Mouse (Mus musculus): ENCODE results near the gene Rbmxl1.
"Not testable (repeated sequence)": the region's sequence is repeated elsewhere in the genome, so short reads cannot be mapped to it uniquely, and the experiment has no call there.

The Rbmxl1 gene

DNA sequence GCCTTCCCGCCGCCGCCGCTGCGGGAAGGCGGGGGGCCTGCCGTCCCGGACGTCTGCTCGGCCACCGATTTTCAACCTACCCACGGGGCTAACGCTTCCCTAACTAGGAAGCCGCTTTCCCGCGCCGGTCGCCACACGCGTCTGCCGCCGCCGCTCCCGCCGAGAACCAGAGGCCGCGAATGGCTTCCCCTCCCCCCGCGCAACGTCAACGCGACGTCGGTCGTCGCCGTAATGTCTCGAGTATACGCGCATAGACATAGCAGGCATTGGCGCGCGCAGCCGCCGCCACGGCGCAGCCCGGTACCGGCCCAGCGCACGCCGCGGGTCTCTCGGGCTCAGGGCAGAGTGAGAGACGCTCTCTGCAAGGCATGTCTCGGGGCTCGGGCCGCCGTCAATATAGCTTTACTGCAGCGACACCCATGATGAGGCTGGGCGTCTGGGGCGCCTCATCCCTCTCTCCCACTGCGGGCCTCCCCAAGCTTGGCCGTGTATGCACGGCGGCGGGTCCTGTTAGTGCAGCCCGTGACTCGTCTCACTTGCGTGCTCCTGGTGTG is at the start of gene Rbmxl1:
Gene Rbmxl1, minus strand, starts transcription at position 180 of the 554 bp plus-strand sequence.
- peak; percentile 83 to 87 for DNase-seq (ENCODE audit: low spot score in 2 of 2)

DNA sequence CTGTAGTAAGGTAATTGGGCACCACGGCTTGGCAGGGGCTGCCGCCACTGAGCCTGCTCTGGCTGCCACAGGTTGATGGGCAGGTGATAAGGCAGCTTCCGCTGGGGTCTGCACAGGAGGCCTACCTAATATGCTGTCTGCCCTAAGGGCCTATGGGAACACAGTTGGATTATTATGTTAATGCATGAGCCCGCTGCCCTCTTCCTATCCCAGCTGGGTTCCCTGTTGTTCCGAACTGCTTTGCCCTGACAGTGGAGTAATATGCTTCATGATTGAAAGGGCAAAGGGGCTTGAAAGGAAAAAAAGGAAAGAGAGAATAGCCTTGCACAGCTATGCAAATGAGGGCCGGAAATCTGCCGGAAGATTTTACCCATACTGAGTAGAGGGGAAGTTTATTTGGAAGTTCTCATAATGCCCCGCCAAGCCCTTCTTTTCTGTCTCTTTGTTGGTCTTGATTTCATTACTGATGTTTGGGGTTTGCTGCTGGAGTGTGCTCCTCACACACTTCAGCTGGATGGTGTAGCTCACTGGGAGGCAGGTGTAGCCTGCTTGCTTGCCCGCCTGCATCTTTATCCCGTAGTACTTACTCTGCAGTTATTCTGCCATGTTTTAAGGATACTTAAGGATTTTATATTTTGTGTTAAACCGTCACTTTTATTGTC is 48.2 kb upstream of the Rbmxl1 start:
- no peak for DNase-seq (ENCODE audit: low spot score in 2 of 2)

DNA sequence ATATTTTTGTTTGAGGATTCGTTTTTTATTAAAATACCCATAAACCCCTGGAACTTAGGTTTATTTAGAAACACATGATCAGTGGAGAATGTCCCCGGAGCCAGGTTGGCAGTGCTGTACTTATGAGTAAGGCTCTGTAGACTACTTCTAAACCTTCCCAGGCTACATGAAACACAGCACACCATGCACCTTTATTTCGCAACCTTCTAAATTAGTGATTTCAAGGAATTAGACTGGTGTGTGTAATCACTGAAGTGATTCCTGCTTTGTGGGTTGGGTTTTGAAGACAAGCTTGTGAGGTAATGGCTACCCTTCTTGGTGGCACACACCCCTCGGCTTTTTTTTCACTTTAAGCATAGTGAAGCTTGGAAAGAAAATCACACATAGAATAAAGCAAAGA is 47.1 kb upstream of the Rbmxl1 start:
- no peak for DNase-seq (ENCODE audit: low spot score in 2 of 2)

DNA sequence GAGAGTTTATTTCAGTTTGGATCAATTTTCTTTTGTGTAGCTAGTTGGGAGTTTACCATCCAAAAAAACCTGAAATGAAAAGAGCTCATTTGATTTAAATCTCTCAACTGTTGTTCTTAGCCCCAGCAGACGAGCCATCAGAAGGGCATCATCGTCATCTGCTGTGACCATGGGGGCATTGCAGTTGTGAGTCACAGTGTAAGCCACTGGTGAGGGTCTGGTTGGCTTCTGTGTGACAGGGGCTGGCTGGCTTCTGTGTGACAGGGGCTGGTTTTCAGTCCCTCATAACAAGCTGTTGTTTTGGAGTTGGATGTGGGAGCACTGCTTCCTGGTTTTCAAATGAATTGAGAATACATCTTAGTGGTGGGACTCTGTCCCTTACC is 42.0 kb upstream of the Rbmxl1 start:
- DNase-seq (ENCODE audit: low spot score in 2 of 2), result no peak

DNA sequence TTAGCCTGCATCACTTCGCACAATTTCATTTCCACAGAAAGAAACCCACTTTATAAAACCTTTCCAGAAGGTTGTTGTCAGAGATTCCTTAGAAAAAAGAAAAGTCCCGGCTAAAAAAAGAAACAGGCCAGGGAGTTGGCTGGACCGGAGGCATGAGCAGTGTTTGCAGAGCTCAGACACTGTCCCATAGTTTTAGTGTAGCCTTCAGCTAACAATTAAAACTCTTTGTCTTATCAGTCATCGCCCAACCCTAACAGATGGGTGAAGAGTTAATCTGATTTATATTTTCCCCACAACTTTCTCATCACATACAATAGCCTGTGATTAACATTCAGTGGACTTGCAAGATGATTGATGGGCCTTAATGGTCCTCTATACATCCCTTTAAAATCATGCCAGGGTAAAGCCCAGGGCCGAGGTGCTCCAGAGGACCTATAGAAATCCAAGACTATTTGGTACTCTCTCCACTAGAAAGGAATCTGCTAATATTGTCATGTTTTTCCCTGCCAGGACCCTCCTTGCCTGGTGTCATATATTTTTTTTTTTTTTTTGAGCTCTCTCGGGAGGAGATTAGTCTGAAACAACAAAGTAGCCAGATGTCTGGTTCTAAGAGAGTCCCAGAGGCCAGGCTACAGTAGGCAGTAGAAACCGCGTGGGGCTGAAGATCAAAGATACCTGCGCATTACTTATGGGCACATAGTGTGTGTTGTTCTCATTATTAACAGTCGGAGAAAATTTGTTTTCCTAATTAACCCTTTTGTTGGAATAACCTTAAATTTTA is 41.5 kb upstream of the Rbmxl1 start:
- DNase-seq (ENCODE audit: low spot score in 2 of 2), result no peak

DNA sequence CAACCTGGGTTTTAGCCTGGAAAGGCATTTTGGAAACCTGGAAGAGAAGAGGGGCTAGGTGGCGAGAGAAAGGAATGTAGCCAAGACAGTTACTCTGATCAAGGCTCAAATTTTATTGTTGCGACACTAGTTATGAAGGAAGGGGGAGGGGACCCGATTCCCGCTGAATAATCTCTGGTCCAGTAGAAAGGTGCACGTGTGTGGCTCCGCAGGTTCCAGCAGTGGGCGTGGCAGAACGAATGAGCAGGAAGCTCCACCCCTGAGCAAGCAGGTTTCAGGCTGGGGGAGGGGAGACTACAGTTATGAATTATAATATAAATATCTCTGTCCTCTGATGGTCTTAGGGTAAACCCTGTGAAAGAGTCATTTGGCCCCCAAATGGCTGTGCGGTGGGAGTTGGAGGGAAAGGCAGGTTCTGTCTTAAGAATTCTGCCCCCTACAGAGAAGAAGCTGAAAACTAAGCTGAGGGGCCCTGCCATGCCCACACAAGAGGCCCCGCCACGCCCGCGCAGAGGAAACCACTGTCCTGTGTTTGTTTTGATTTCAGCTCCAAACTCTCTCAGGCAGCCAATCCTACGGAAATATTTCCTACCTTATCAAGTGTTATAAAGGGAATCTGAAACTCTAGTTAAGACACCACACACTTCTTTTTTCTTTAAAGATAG is 36.6 kb upstream of the Rbmxl1 start:
- not testable (repeated sequence) for DNase-seq (ENCODE audit: low spot score in 2 of 2)

DNA sequence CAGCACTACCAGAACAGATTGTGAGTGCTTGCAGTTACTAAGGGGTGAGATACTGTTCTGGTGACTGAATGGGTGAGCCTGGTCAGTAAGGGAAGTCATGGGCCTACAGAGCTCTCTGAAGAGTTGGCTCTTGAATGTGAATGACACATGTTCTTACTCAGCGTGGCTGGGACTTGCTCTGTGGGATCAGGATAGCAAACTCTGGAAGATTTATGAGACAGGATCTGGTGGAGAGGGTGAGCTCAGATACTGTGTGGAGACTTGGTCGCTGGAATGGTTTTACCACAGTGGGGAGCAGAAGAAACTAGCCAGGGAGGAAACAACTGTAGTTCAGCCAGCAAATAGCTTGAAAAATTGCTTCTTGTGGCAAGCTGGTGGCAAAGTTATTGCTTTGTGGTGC is 35.8 kb upstream of the Rbmxl1 start:
- DNase-seq (ENCODE audit: low spot score in 2 of 2), result no peak

DNA sequence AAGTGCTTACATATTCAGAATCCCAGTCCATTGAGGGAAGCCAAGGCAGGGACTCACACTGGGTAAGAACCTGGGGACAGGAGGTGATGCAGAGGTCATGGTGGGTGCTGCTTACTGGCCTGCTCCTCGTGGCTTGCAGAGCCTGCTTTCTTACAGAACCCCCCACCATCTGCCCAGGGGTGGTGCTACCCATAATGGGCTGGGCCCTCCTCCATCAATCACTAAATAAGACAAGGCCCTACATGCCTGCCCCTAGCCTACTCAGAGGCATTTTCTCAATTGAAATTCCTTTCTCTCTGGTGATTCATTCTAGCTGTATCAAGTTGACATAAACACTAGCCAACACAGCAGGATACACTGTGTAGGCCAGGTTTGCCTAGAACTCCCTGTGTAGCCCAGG is 34.9 kb upstream of the Rbmxl1 start:
- no peak for DNase-seq (ENCODE audit: low spot score in 2 of 2)

DNA sequence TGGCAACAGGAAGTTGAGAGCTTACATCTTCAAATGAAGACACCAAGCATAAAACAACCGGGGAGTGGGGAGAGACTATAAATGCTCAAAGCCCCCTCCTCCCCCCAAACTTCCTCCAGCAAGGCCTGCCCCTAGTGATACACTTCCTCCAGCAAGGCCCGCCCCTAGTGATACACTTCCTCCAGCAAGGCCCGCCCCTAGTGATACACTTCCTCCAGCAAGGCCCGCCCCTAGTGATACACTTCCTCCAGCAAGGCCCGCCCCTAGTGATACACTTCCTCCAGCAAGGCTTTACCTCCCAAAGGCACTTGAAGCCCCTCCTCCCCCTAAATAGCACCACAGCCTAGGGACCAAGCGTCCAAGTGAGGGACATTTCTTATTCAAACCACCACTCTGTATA is 34.0 kb upstream of the Rbmxl1 start:
- not testable (repeated sequence) for DNase-seq (ENCODE audit: low spot score in 2 of 2)

DNA sequence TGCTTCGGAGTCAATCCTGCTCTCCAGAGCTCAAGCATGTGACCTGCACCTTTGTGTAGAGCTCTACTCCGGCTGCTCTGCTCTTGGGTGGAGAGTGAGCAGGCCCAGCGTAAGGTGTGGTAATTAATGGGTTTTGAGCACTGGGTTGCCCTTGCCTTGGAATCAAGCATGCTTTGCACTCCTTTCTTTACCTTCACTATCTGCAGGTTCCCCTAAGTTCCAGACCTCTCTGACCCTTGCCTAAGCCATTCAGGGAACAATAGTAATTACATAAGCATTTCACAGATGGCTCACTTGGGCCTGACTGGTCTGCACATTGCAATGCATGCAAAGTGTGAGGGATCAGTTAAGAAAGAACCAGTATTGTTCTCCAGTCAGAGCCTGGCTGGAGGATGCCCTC is 29.1 kb upstream of the Rbmxl1 start:
- no peak for DNase-seq (ENCODE audit: low spot score in 2 of 2)

DNA sequence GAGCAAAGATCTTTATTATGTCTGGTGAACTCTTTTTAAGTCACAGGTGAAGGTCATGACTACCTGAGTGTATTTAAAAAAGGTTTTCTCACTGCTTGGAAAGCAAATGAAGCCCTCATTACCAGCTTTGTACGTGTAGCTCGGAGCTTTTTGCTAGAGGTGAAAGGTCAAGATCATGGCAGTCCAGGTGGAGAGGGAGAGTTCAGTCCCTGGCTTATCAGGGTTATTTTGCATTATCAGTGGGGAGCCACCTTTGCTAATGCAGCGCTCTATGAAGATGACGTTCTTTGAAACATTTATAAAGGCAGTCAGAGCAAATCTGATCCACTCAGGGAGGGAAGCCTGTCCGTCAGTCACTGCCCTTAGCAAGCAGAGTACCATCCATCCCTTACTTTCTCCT is 28.0 kb upstream of the Rbmxl1 start:
- no peak for DNase-seq (ENCODE audit: low spot score in 2 of 2)

DNA sequence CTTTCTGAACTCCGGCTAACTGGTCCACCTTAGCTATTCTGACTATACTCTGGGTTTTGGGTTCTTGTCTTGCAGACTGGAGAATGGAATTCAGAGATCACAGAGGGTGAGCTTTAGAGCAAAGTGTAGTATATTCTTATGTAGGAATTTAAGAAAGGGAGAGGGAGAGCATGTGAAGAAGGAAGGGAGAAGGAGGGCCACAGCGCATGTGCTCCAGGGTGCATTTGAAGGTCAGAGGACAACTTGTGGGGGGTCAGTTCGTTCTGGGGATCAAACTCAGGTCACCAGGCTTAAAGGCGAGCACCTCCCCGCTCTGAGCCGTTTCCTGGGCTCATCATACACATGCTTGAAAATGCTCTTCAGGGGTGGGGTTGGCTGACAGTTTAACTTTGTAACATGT is 25.3 kb upstream of the Rbmxl1 start:
- no peak for DNase-seq (ENCODE audit: low spot score in 2 of 2)

DNA sequence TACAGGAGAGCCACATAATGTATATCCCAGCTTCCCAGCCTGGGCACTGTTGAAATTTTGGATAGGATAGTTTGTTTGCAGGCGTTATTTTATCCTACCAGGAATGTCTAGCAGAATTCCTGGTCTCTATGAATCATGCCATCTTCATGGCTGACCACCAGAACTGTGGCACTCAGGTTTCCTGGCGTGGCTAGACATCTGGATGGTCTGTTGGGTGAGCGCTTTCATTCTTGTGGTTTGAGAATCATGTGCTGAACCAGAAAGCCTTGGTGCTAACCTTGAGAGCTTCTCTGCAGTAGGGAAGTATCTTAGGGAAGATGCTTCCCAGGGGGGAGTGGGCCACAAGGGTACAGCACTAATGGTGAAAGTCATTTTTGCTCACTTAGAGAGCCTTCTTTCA is 6.4 kb upstream of the Rbmxl1 start:
- DNase-seq (ENCODE audit: low spot score in 2 of 2), result no peak

DNA sequence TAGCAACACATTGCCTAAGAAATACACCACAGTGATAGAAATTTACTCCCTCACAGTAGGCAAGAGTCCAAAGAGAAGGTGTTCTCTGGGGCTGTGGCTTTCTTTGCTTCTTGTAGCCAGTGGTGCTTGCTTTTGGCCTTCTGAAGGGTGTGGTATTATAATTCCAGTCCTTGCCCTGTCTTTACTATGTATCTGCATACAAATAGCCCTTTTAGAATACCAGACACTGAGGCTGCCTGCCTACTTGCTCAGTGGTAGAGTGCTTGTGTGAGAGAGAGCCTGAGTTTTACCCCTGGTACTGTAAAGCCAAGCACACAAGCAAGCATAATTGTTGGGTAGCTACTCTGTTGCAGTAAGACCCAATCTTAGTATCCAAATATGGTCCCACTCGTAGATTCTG is 6.0 kb upstream of the Rbmxl1 start:
- no peak for DNase-seq (ENCODE audit: low spot score in 2 of 2)

DNA sequence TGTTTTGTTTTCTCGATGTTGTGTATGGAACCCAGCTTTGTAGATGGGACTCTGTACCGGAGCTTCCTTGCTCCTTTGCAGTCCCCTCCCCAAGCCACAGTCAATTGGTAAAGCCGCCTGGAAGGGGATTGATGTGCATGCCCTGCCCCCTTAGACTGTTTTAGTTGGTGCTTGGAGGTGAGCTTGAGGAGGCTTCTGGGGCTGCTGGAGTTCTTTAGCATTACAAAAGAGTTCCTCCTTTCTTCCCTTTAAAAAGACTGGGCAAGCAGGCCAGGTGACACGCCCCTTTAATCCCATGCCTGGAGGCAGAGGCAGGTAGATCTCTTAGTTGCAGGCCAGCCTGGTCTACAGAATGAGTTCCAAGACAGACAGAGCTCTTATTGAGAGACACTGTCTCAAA is 4.4 kb upstream of the Rbmxl1 start:
- no peak for DNase-seq (ENCODE audit: low spot score in 2 of 2)

DNA sequence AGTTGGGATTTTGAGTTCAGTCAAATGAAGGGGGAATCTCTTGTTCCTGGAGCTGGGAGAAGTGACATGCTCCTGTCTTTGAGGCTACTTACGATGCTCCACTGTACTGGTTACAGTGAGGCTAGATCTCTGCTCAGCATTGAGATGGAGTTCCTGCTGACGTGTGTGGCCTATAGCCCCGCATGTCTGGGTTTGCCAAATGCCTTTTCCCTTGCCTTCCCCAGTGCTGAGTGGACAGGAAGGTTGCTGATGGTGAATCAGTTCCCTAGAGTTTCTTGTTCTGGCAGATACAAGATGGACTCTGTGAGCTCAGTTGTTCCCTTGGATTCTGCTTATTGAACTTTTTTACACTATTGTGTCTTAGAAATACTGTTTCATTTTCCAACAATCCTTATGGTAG is 2.2 kb upstream of the Rbmxl1 start:
- no peak for DNase-seq (ENCODE audit: low spot score in 2 of 2)

DNA sequence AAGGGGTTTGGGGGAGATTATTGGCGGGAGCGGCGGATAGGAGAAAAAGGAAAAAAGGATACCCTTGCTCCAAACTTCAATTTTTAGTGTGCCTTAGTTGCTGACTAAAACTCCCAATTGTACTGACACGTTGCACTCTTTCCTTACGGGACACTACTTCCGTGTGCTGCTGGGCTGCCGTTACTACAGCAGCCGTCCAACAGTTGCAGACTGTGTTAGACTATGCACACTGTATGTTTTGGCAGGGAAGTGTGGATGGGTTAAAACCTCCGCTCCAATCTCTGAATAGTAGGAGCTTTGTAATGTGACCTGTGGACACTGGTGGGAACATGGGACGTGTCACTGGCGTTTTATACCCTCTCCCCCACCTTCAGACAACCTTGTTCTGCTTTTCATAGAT is 1.4 kb upstream of the Rbmxl1 start:
- no peak for DNase-seq (ENCODE audit: low spot score in 2 of 2)

DNA sequence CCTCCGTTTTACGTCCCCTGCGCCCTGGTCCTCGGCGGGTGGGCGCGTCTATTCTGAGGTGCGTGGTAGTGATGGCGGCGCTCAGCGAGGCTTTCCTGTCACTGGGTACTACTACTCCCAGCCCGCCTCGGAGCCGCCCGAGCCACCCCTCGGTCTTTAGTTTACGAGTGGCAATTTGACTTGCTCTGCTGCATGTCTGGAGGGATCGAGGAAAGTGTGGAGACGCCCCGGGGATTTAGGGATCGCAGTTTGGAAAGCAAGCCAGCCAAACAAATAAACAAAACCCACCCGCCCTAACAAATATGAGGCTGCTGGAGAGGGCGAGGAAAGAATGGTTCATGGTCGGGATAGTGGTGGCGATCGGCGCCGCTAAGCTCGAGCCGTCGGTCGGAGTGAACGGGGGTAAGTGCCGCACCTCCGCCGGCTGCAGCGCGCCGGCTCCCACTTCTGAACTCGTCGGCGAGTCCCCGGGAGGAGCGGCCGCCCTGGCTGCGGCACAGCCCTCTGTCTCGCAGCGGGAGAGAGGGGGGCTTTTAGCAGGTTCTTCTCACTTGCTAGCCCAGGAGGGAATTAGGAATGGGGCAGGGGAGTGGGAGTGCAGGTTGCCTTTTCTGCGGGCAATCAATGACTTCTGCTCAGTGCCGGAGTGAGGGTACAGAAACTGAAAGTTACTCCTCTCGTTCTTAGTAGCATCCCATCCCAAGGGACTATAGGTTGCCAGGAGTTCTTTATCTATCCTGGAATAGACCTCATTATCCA is 754 bp upstream of the Rbmxl1 start, which contains the start of gene Slc10a7:
Gene Slc10a7, plus strand, starts transcription at position 74 of the 759 bp plus-strand sequence.
- peak; percentile 71 to 82 for DNase-seq (ENCODE audit: low spot score in 2 of 2)

DNA sequence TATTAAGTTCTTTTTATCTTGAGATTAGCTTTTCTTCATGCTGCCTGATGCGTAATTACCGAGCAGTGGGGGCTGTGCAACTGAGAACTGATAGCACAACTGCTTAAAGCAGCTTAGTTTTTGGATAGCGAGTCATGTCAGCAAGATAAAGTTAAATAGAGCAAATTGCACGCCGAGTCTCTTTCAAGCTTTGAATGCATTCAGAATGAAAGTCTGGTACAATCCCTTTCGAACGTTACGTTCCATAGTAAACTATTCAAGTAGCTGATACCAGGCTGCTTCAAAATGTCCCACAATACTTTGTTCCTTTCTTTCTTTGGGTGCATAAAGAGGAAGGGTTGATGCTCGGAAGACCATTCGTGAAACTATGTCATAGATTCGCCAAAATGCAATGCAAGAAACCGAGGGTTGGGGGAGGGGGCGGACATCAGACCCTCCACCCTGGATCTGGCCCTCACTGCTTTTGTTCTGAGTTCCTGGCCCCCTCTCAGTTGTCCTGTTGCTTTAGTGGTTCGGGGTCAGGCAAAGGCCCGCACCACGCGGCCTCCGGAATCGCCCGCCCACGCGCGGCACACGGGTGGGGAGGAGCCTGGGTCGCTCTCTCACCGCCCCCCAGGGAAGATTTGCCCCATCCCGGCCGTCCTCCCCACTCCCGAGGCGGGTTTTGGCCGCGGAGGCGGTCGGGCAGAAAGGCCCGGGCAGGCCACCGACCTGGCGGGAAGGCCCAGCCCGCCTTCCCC is 549 bp downstream of the Rbmxl1 start:
- peak in 1 of 2 experiments; percentile 51 for DNase-seq (ENCODE audit: low spot score in 2 of 2)

DNA sequence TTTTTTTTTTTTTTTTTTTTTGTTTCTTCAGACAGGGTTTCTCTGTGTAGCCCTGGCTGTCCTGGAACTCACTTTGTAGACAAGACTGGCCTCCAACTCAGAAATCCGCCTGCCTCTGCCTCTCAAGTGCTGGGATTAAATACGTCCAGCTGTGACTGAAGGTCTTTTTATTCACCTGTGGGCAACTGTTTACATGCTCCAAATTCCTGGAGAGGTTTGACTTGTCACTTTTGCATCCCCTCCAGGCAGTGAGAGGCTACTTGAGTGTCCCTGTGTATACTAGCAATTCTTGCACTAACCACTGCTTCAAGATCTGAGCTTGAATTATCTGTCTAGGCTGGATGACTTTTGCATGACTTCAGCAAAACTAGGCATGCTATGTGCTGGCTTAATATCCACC is 6.0 kb downstream of the Rbmxl1 start:
- DNase-seq (ENCODE audit: low spot score in 2 of 2), result no peak

DNA sequence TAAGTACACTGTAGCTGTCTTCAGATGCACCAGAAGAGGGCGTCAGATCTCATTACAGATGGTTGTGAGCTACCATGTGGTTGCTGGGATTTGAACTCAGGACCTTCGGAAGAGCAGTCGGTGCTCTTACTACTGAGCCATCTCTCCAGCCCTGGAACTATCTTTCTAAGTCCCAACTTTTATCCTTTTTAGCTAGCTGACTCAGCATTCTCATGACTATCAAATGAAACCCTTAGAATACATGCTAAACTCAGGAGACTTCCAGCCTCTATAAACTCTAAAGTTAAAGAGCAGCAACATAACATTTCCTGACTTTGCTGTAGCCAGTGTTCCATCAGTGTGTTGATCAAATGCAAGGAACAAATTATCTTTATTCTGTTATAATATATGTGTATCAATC is 12.4 kb downstream of the Rbmxl1 start:
- DNase-seq (ENCODE audit: low spot score in 2 of 2), result not testable (repeated sequence)

Measured in urinary bladder, postnatal 36 days (tissue).